Mouse (Mus musculus): ENCODE data around the gene Fgfbp1. TPM values are rescaled to one million over a fixed set of nuclear protein-coding genes. Genes with fewer than 3 reads are reported as not detected.

Fgfbp1 gene
- polyA plus RNA-seq, 1 experiment, result 18.4 TPM

GRCm38 (mm10) chr5:43948111-43948743, 33.4 kb downstream of the Fgfbp1 start:
- H3K4me3 ChIP-seq (replicated peaks; ENCODE audit: extremely low read depth, low read depth, low read length), result peak overlapping the region; percentile 18
- peaks cover 4% of the 10 kb centered on the region; the same call in 1 of the 2 replicates for H3K4me1 ChIP-seq (ENCODE audit: control insufficient read depth, insufficient read depth, low read length)
- peak; percentile 82 for DNase-seq
- TF ChIP-seq POLR2A (IDR thresholded peaks at IDR 0.05; ENCODE audit: borderline replicate concordance, extremely low read depth, low read depth, low read length), result peak; percentile 33; the same call in 1 of the 2 replicates
- no peak for TF ChIP-seq CTCF (IDR thresholded peaks at IDR 0.05; ENCODE audit: insufficient read depth, low read length)
- 1% methylated on average over 27 of the region's 27 CpGs for WGBS

GRCm38 (mm10) chr5:43947330-43947977, 34.1 kb downstream of the Fgfbp1 start:
- Histone ChIP-seq H3K4me1 (ENCODE audit: control insufficient read depth, insufficient read depth, low read length) (peaks cover 4% of the 10 kb centered on the region; the same call in 1 of the 2 replicates), H3K4me3 (replicated peaks; ENCODE audit: extremely low read depth, low read depth, low read length) (no peak overlapping the region)
- no peak for TF ChIP-seq POLR2A (IDR thresholded peaks at IDR 0.05; ENCODE audit: borderline replicate concordance, extremely low read depth, low read depth, low read length)
- no peak for TF ChIP-seq CTCF (IDR thresholded peaks at IDR 0.05; ENCODE audit: insufficient read depth, low read length)
- 36% methylated on average over 9 of the region's 9 CpGs for WGBS
- DNase-seq, result peak; percentile 6

GRCm38 (mm10) chr5:43933269-43933668, 48.3 kb downstream of the Fgfbp1 start:
- no peak for DNase-seq
- Histone ChIP-seq H3K4me3 (replicated peaks; ENCODE audit: extremely low read depth, low read depth, low read length) (no peak overlapping the region), H3K4me1 (ENCODE audit: control insufficient read depth, insufficient read depth, low read length) (no peaks in the 10 kb centered on the region)
- 38% methylated on average over 2 of the region's 2 CpGs for WGBS
- TF ChIP-seq POLR2A (IDR thresholded peaks at IDR 0.05; ENCODE audit: borderline replicate concordance, extremely low read depth, low read depth, low read length) (no peak), CTCF (IDR thresholded peaks at IDR 0.05; ENCODE audit: insufficient read depth, low read length) (no peak)

Other genes with a start within 250 kb of the Fgfbp1 start
- 8.4 and 8.8 TPM in 2 replicates for gene Bst1, start 162.9 kb downstream of the Fgfbp1 start, polyA plus RNA-seq (2012; rRNA removed)
- 20.3 and 31.4 TPM in 2 replicates for gene Fbxl5, start 160.1 kb downstream of the Fgfbp1 start, polyA plus RNA-seq (2012; rRNA removed)
- gene Cd38, start 113.2 kb downstream of the Fgfbp1 start, polyA plus RNA-seq (2012; rRNA removed), result 20.9 and 22.2 TPM in 2 replicates
- gene Gm7879, start 68.6 kb downstream of the Fgfbp1 start, polyA plus RNA-seq (2012; rRNA removed), result 0.34 TPM in 1 of 2 replicates, not detected in the other
- 4.6 and 7.4 TPM in 2 replicates for gene Prom1, start 120.3 kb upstream of the Fgfbp1 start, polyA plus RNA-seq (2012; rRNA removed)
- gene Tapt1, start 244.8 kb upstream of the Fgfbp1 start, polyA plus RNA-seq (2012; rRNA removed), result 26.1 and 31.8 TPM in 2 replicates